Mouse (Mus musculus) CD8-positive naive resting alpha-beta T cell, adult 2 months (primary cell): ENCODE measurements around the gene Klrb1c.
"Not testable (repeated sequence)": the region's sequence is repeated elsewhere in the genome, so short reads cannot be mapped to it uniquely, and the experiment has no call there.

Experiments used
- DNase-seq, 2 experiments: peaks; one replicate each; pipeline ENCODE4 v3.0.0; 2022; ENCODE audit warnings: low read depth in 2 of 2, low spot score in 2 of 2

Klrb1c gene

GRCm38 (mm10) chr6:128789115-128789514 is at the start of gene Klrb1c:
Gene Klrb1c, minus strand, starts transcription at chr6:128789215.
- no peak for DNase-seq

GRCm38 (mm10) chr6:128837454-128838341 is 48.7 kb upstream of the Klrb1c start:
- no peak for DNase-seq

GRCm38 (mm10) chr6:128836955-128837334 is 47.9 kb upstream of the Klrb1c start:
- DNase-seq, result no peak

- peak; percentile 69 to 76 for DNase-seq
These were observed 47.4 kb upstream of the Klrb1c start for GRCm38 (mm10) chr6:128836191-128836954.

- no peak for DNase-seq
These were observed 46.6 kb upstream of the Klrb1c start for GRCm38 (mm10) chr6:128835571-128835970.

GRCm38 (mm10) chr6:128833046-128833445 is 44.0 kb upstream of the Klrb1c start:
- peak; percentile 47 to 61 for DNase-seq

- no peak for DNase-seq
These were observed 40.8 kb upstream of the Klrb1c start for GRCm38 (mm10) chr6:128829837-128830236.

- no peak for DNase-seq
These were observed 37.8 kb upstream of the Klrb1c start for GRCm38 (mm10) chr6:128826781-128827180.

- DNase-seq, result no peak
These were observed 37.1 kb upstream of the Klrb1c start, which contains the start of the genes Gm44511 and Klrb1b for GRCm38 (mm10) chr6:128826132-128826531. Gene Gm44511, minus strand, starts transcription at chr6:128826315. Gene Klrb1b, minus strand, starts transcription at chr6:128826331.

GRCm38 (mm10) chr6:128818083-128818802 is 29.2 kb upstream of the Klrb1c start:
- DNase-seq, result no peak

- peak; percentile 68 to 76 for DNase-seq
These were observed 19.5 kb upstream of the Klrb1c start for GRCm38 (mm10) chr6:128808532-128808931.

- peak; percentile 37 to 63 for DNase-seq
These were observed 18.0 kb upstream of the Klrb1c start for GRCm38 (mm10) chr6:128807021-128807420.

GRCm38 (mm10) chr6:128804823-128805640 is 16.0 kb upstream of the Klrb1c start:
- DNase-seq, result peak; percentile 63 to 64

GRCm38 (mm10) chr6:128802999-128803857 is 14.2 kb upstream of the Klrb1c start:
- DNase-seq, result peak; percentile 96 to 97

GRCm38 (mm10) chr6:128802557-128802956 is 13.5 kb upstream of the Klrb1c start:
- no peak for DNase-seq

- DNase-seq, result not testable (repeated sequence)
These were observed 11.7 kb upstream of the Klrb1c start for GRCm38 (mm10) chr6:128800696-128801095.

- DNase-seq, result no peak
These were observed 10.9 kb upstream of the Klrb1c start for GRCm38 (mm10) chr6:128799896-128800270.

- DNase-seq, result peak; percentile 90 to 91
These were observed 10.3 kb upstream of the Klrb1c start for GRCm38 (mm10) chr6:128799144-128799895.

GRCm38 (mm10) chr6:128798772-128799143 is 9.7 kb upstream of the Klrb1c start:
- peak; percentile 83 to 84 for DNase-seq
